Mouse (Mus musculus) embryonic facial prominence, embryonic 10.5 days (tissue): ENCODE data around the gene Ccdc137. TPM values are rescaled to one million over a fixed set of nuclear protein-coding genes. Genes with fewer than 3 reads are reported as not detected.

Source experiments
- DNase-seq: peaks from one replicate; pipeline ENCODE4 v3.0.0-alpha.2; 2017; ENCODE audit warnings: low spot score
- H3K27ac ChIP-seq: fragments of 300-500 bp; sonication (generic); replicated peaks from 2 replicates; pipeline ENCODE4 v1.5.1; 2016; ENCODE audit warnings: mild to moderate bottlenecking
- H3K27me3 ChIP-seq: fragments of 300-500 bp; sonication (generic); replicated peaks from 2 replicates; pipeline ENCODE4 v1.6.1; 2016; ENCODE audit warnings: low read depth, mild to moderate bottlenecking; ENCODE audit not compliant: poor library complexity, severe bottlenecking
- H3K36me3 ChIP-seq: fragments of 300-500 bp; sonication (generic); replicated peaks from 2 replicates; pipeline ENCODE4 v1.6.1; 2016; ENCODE audit warnings: mild to moderate bottlenecking, moderate library complexity
- H3K4me1 ChIP-seq: fragments of 300-500 bp; sonication (generic); 2 replicates; pipeline ENCODE4 v1.6.1; 2016
- H3K4me3 ChIP-seq: fragments of 300-500 bp; sonication (generic); 2 replicates; pipeline ENCODE4 v1.5.1; 2016; ENCODE audit warnings: mild to moderate bottlenecking, moderate library complexity
- H3K9me3 ChIP-seq: fragments of 300-500 bp; sonication (generic); 2 replicates; pipeline ENCODE4 v1.6.1; 2016; ENCODE audit warnings: mild to moderate bottlenecking
- WGBS: fragments of 180-500 bp; shearing (Covaris S2); methylation state at CpG from one replicate; pipeline ENCODE4 v1.1.7; 2016; 5-methylcytosine and 5-hydroxymethylcytosine counted together
- polyA plus RNA-seq: library from polyadenylated mRNA; unstranded; fragments of >200 nt; fragmentation: Nextera tagmentation; extraction: Ambion mirVana; gene quantifications from 2 replicates; pipeline ENCODE4 v1.2.1, GENCODE M21; 2016

The Ccdc137 gene
- polyA plus RNA-seq, 1 experiment from 2014 or later = 50.7 TPM

DNA sequence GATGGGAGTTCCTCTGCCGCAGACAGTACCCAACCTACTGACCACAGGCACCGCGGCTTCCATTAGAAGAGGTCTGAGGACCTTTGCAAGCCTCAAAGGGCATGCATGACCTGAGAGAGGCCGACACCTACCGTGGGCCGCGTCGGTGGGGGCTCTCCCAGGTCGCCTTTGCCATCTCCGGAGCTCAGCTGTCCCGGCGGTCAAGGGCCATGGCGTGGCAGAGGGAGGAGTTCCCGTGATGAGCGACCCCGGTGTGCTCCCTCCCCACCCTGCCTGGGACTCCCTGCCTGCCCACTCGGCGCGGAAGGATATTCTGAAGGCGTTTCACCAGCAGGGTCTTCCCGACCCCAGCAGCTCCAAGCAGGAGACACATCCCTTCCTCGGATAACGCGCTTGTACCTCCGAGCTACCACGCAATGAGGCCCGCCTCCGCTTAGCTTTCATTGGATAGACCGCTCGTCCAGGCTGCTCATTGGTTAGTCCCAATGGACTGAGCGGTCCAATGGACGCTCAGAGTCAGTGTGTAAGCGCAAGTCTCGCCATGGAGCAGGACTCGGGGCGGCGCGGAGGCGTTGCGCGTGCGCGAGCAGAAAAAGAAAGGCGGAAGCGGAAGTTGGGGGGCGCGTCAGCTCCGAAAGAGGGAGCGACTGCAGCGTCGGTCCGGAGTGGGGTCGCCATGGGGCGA, 9.3 kb downstream of the Ccdc137 start, which contains the start of gene Arl16:
Arl16 (minus strand) TSS at position 557 of the 685 bp plus-strand sequence.
- peaks cover 70% of the 10 kb centered on the region for H3K36me3 ChIP-seq
- peak; percentile 98 for DNase-seq
- H3K27me3 ChIP-seq = no peaks in the 10 kb centered on the region
- WGBS = under 1% methylated on average over 54 of the region's 54 CpGs
- H3K9me3 ChIP-seq = no peaks in the 10 kb centered on the region
- H3K4me1 ChIP-seq = peaks cover 27% of the 10 kb centered on the region
- peak within 1 kb of the TSS; percentile 98 for H3K4me3 ChIP-seq
- H3K27ac ChIP-seq = peak within 1 kb of the TSS; percentile 87

DNA sequence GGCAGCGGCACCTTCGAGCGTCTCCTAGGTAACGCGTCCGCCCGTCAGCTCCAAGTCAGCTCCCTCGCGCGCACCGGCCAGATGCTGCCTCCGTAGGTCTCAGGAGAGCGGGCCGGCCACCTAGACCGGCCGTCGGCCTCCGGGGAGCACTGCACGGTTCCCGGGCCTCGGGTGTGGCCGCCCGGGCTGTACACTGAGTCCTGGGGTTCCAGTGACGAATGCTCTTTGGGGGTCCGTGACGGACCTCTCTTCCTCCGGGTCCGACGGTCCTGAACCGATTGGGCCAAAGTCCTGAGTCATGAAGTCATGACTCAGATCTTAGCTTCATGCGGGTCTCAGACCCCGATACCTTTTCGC, 9.8 kb downstream of the Ccdc137 start:
- H3K36me3 ChIP-seq = peaks cover 70% of the 10 kb centered on the region

DNA sequence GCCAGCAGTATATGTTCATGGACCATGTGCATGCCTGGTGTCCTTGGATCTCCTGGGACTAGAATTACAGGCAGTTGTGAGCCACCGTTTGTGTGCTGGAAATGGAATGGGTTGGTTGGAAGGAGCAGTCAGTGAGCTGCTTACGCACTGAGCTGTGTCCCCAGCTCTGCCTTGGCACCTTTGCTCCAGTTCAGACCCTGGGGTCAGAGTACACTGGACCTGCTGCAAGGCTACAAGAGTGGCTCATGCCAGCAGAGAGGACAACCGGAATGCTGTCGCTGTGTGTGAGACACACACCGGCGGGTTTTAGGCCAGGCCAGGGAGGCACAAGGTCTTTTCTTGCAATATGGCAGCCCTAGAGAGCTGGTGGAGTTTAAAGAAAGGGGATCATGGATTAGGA, 14.1 kb downstream of the Ccdc137 start:
- Histone ChIP-seq H3K4me1 (peaks cover 11% of the 10 kb centered on the region), H3K4me3 (no peak overlapping the region), H3K27ac (no peak overlapping the region), H3K9me3 (no peaks in the 10 kb centered on the region), H3K27me3 (no peaks in the 10 kb centered on the region), H3K36me3 (peaks cover 79% of the 10 kb centered on the region)
- DNase-seq = no peak
- WGBS = 97% methylated on average over 6 of the region's 6 CpGs

More for the DNA sequence above, 9.8 kb downstream of the Ccdc137 start:
- Histone ChIP-seq H3K27me3 (no peaks in the 10 kb centered on the region), H3K4me3 (peak overlapping the region; percentile 98), H3K4me1 (peaks cover 27% of the 10 kb centered on the region), H3K9me3 (no peaks in the 10 kb centered on the region), H3K27ac (peak overlapping the region; percentile 87)
- 1% methylated on average over 33 of the region's 33 CpGs for WGBS
- no peak for DNase-seq

- no peaks in the 10 kb centered on the region for H3K27me3 ChIP-seq
- peaks cover 88% of the 10 kb centered on the region for H3K36me3 ChIP-seq
- H3K4me1 ChIP-seq = peaks cover 23% of the 10 kb centered on the region
- H3K4me3 ChIP-seq = peak overlapping the region; percentile 100
- H3K27ac ChIP-seq = peak overlapping the region; percentile 96
- 89% methylated on average over 7 of the region's 7 CpGs for WGBS
- no peaks in the 10 kb centered on the region for H3K9me3 ChIP-seq
- no peak for DNase-seq
Observed at GRCm38 (mm10) chr11:120483448-120483934, 25.6 kb downstream of the Ccdc137 start.

DNA sequence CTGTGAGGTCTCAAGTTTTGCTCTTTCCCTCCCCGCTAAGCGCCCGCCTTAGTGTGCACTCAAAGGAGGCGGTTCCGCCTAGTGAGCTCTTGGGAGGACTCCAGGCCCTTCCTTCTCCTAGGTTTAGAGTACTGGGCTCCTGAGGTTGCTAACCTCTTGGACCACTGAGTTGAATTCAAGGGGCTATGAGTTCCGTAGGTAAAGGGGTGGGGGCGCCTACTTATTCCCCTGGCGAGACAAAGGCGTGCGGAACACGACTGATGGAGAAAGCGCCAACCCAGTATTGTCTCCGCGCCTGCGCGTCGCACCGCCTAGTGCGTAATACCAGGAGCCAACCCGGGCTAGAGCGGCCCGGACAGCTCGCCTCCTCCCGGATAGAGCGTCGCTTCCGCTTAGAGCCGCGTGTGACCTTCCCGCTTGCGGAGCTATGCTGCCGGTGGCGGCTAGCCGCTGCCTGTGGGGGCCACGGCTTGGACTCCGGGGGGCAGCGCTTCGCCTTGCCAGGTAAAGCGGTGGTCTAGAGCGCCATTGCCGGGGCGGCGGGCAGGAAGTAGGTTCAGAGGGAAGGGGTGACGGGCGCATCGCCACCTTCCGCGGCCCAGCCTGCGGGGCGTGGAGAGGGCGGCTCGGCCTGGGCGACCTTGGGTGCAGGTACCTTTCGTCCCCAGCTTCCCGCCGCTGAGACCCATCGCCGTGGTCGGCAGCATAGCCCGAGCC, 26.5 kb downstream of the Ccdc137 start, which contains the start of gene Mrpl12:
Mrpl12 (plus strand) TSS at position 349 of the 717 bp plus-strand sequence.
- Histone ChIP-seq H3K4me1 (peaks cover 24% of the 10 kb centered on the region), H3K4me3 (peak within 1 kb of the TSS; percentile 100), H3K27me3 (no peaks in the 10 kb centered on the region), H3K36me3 (peaks cover 88% of the 10 kb centered on the region), H3K27ac (peak within 1 kb of the TSS; percentile 96), H3K9me3 (no peaks in the 10 kb centered on the region)
- WGBS = 1% methylated on average over 60 of the region's 60 CpGs
- peak; percentile 94 for DNase-seq

GRCm38 (mm10) chr11:120485251-120485650, 27.3 kb downstream of the Ccdc137 start:
- peaks cover 88% of the 10 kb centered on the region for H3K36me3 ChIP-seq
- no peaks in the 10 kb centered on the region for H3K9me3 ChIP-seq
- H3K4me3 ChIP-seq = peak overlapping the region; percentile 100
- no peak for DNase-seq
- peak overlapping the region; percentile 96 for H3K27ac ChIP-seq
- WGBS = 9% methylated on average over 10 of the region's 10 CpGs
- H3K27me3 ChIP-seq = no peaks in the 10 kb centered on the region
- peaks cover 32% of the 10 kb centered on the region for H3K4me1 ChIP-seq

- Histone ChIP-seq H3K27ac (no peak overlapping the region), H3K4me3 (no peak overlapping the region), H3K4me1 (peaks cover 60% of the 10 kb centered on the region), H3K27me3 (no peaks in the 10 kb centered on the region), H3K36me3 (peaks cover 60% of the 10 kb centered on the region), H3K9me3 (no peaks in the 10 kb centered on the region)
- 80% methylated on average over 4 of the region's 4 CpGs for WGBS
- DNase-seq = no peak
Observed at GRCm38 (mm10) chr11:120488516-120488915, 30.6 kb downstream of the Ccdc137 start.

DNA sequence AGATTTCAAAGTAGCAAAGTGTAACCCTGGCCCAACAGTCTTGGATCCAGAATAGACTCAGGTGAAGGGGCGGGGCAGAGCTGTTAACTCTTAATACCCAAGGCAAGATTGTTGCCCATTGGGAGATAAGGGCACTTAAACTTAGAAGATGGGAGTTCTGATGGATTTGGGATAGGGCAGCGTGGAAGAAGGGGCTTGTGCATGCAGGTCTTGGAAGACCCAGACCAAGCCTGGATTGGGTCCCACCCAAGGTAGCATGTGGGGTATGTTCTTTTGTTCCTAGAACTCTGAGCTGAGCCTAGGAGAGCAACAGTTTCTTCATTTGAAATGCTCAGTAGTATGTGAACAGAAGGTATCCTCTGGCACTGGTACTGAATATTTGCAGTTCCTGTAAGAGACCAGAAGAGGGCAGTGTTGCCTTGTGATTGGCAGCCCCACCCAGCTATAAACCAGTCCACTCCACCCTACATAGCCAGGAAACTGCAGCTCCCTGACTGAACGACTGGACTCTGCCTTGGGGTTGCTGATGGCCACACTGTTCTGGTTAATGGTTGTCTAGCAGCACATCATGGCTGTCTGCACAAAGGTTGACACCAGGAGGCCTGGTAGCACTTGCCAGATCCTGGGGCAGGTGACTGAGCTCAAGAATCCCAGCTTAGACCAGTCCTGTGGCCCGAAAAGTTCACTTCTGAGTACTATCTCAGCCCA, 31.3 kb downstream of the Ccdc137 start:
- peak; percentile 74 for DNase-seq
- H3K36me3 ChIP-seq = peaks cover 61% of the 10 kb centered on the region
- H3K27ac ChIP-seq = no peak overlapping the region; the same call in 1 of the 2 replicates
- peak overlapping the region; percentile 4; the same call in 1 of the 2 replicates for H3K4me3 ChIP-seq
- H3K9me3 ChIP-seq = no peaks in the 10 kb centered on the region
- peaks cover 59% of the 10 kb centered on the region for H3K4me1 ChIP-seq
- H3K27me3 ChIP-seq = no peaks in the 10 kb centered on the region
- 65% methylated on average over 4 of the region's 4 CpGs for WGBS

- Histone ChIP-seq H3K4me1 (peaks cover 54% of the 10 kb centered on the region), H3K27ac (peak overlapping the region; percentile 92), H3K4me3 (peak overlapping the region; percentile 87), H3K27me3 (no peaks in the 10 kb centered on the region), H3K9me3 (no peaks in the 10 kb centered on the region), H3K36me3 (peaks cover 70% of the 10 kb centered on the region)
- WGBS = 39% methylated on average over 4 of the region's 4 CpGs
- DNase-seq = no peak
Observed at GRCm38 (mm10) chr11:120490291-120491046, 32.6 kb downstream of the Ccdc137 start.

DNA sequence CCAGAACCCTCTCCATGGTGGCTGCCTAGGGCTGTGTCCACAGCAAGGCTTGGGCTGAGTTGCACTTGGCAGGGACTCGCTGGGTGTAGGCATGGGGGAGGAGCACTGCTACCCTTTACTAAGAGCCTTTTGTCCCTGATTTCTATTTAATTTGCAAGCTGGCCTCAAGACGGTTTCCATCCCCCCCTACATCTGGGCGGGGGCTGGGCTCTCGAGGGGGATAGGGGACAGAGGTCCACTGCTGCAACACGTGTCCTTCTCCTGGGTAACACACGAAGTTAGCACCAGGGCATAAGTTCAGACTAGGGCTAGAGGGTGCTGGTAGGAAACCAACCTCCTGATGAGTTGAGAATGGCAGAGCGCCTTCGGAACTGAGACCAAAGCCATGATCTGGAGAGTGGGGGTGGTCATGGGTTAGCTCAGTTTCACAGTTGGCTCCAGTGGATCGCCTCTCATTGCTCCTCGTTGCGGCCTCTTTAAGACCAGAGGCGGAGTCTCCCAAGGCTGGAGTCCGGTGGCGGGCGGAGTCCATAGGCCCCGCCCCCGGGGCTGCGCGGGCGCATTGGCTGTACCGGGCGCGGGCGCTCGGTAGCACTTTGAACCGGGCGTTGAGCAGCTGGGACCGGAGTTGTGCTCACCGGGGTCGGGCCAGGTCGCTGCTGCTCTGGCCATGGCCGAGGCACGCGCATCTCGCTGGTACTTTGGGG, 33.6 kb downstream of the Ccdc137 start, which contains the start of gene Slc25a10:
Slc25a10 (plus strand) TSS at position 524 of the 707 bp plus-strand sequence.
- Histone ChIP-seq H3K4me3 (peak within 1 kb of the TSS; percentile 87), H3K36me3 (peaks cover 70% of the 10 kb centered on the region), H3K27me3 (no peaks in the 10 kb centered on the region), H3K4me1 (peaks cover 47% of the 10 kb centered on the region), H3K27ac (peak within 1 kb of the TSS; percentile 92), H3K9me3 (no peaks in the 10 kb centered on the region)
- WGBS = under 1% methylated on average over 35 of the region's 35 CpGs
- peak; percentile 93 for DNase-seq
